Mouse (Mus musculus) myocyte (in vitro differentiated cells): Measurements from ENCODE around the gene Efna4. TPM values are rescaled to one million over a fixed set of nuclear protein-coding genes. Genes with fewer than 3 reads are reported as not detected.

Experiments
- H3K27me3 ChIP-seq: one replicate; pipeline ENCODE4 v1.6.1; 2011; ENCODE audit not compliant: control insufficient read depth, insufficient read depth, insufficient read length
- H3K36me3 ChIP-seq: one replicate; pipeline ENCODE4 v1.6.1; 2011; ENCODE audit not compliant: control insufficient read depth, insufficient read depth
- H3K4me2 ChIP-seq: one replicate; pipeline ENCODE4 v1.6.1; 2011; ENCODE audit warnings: low read depth, control low read depth
- H3K4me3 ChIP-seq: one replicate; pipeline ENCODE4 v1.5.1; 2011; ENCODE audit warnings: mild to moderate bottlenecking, control low read depth, moderate library complexity
- H3K79me2 ChIP-seq: one replicate; pipeline ENCODE4 v1.6.1; 2011; ENCODE audit not compliant: control insufficient read depth, insufficient read depth
- H3ac ChIP-seq: one replicate; pipeline ENCODE4 v1.6.1; 2011; ENCODE audit not compliant: control insufficient read depth, insufficient read length
- CEBPB ChIP-seq: IDR thresholded peaks from 2 replicates; pipeline ENCODE4 v1.6.1; 2011; ENCODE audit warnings: mild to moderate bottlenecking, moderate library complexity; ENCODE audit not compliant: poor library complexity, insufficient read depth, severe bottlenecking
- E2F4 ChIP-seq: IDR thresholded peaks from one replicate; pipeline ENCODE4 v1.6.1; 2011; ENCODE audit warnings: mild to moderate bottlenecking, control low read depth, moderate library complexity; ENCODE audit not compliant: insufficient read depth
- MAX ChIP-seq: IDR thresholded peaks from one replicate; pipeline ENCODE4 v1.6.1; 2011; ENCODE audit warnings: low read depth, mild to moderate bottlenecking, control low read depth
- MYOD1 ChIP-seq, 3 experiments: IDR thresholded peaks; one replicate each; pipeline ENCODE4 v1.6.1; 2011; ENCODE audit warnings: control low read depth in 2 of 3, low read depth in 2 of 3, mild to moderate bottlenecking in 2 of 3, moderate library complexity in 1 of 3; ENCODE audit not compliant: insufficient read length in 2 of 3, control insufficient read depth in 1 of 3
- MYOG ChIP-seq, 3 experiments: IDR thresholded peaks; one replicate each; pipeline ENCODE4 v1.6.1; 2011; ENCODE audit warnings: control low read depth in 2 of 3, low read depth in 2 of 3, mild to moderate bottlenecking in 2 of 3; ENCODE audit not compliant: insufficient read length in 2 of 3, control insufficient read depth in 1 of 3, insufficient read depth in 1 of 3
- POLR2A ChIP-seq: IDR thresholded peaks from one replicate; pipeline ENCODE4 v1.6.1; 2011; ENCODE audit warnings: low read depth, mild to moderate bottlenecking, control low read depth, moderate library complexity; ENCODE audit not compliant: insufficient read length
- POLR2AphosphoS2 ChIP-seq: IDR thresholded peaks from one replicate; pipeline ENCODE4 v1.6.1; 2011; ENCODE audit warnings: low read depth, control low read depth; ENCODE audit not compliant: insufficient read length
- REST ChIP-seq: IDR thresholded peaks from one replicate; pipeline ENCODE4 v1.6.1; 2011; ENCODE audit warnings: mild to moderate bottlenecking, control low read depth, moderate library complexity; ENCODE audit not compliant: insufficient read depth, insufficient read length
- SRF ChIP-seq: IDR thresholded peaks from one replicate; pipeline ENCODE4 v1.6.1; 2011; ENCODE audit warnings: low read depth; ENCODE audit not compliant: control insufficient read depth, insufficient read length
- TCF12 ChIP-seq: IDR thresholded peaks from one replicate; pipeline ENCODE4 v1.6.1; 2011; ENCODE audit warnings: mild to moderate bottlenecking, control low read depth; ENCODE audit not compliant: poor library complexity, insufficient read depth, severe bottlenecking
- TCF3 ChIP-seq: IDR thresholded peaks from one replicate; pipeline ENCODE4 v1.6.1; 2011; ENCODE audit warnings: low read depth, control low read depth; ENCODE audit not compliant: insufficient read length
- USF1 ChIP-seq: IDR thresholded peaks from one replicate; pipeline ENCODE4 v1.6.1; 2011; ENCODE audit warnings: low read depth, mild to moderate bottlenecking, control low read depth, moderate library complexity
- polyA plus RNA-seq: library from polyadenylated mRNA; unstranded; fragments of >200 nt; fragmentation: generic; extraction: Trizol; gene quantifications from one replicate; pipeline ENCODE4 v1.2.1, GENCODE M21; 2012; ENCODE audit warnings: missing spikeins

The Efna4 gene
- polyA plus RNA-seq, 1 experiment: 5.4 TPM

DNA sequence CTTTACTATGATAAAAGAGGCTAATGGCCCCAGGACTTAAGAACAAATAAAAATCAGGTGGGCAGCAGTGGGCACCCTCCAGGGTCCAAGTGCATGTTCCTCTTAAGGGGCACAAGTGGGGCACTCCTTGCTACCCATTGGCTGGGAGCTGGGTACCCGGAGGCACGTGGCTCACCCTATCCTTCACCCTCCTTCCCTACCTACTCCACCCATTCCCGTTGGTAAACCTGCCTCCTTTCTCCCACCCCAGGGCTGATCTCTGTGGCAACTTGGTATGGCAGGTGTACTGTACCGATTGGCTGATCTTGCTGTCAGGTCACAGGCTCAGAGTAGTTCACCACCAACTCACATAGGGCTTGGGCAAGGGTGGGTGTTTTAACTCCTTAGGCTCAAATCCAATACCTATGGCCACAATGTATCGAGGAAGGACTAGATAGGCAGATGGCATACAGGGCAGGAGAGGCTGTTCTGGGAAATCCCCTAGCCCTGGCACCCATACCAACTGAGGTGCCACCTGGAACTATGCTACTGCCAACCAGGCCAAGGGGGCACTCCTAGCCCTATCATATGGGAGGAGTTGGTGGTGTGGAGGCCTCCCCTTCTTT lies 45.9 kb upstream of the Efna4 start:
- H3K36me3 ChIP-seq: peaks cover 19% of the 10 kb centered on the region
- no peaks in the 10 kb centered on the region for H3K27me3 ChIP-seq
- H3K79me2 ChIP-seq: peaks cover 35% of the 10 kb centered on the region
- H3ac ChIP-seq: no peak overlapping the region
- no peak overlapping the region for H3K4me3 ChIP-seq
- no peak overlapping the region for H3K4me2 ChIP-seq
- TF ChIP-seq USF1 (no peak), CEBPB (no peak), TCF12 (no peak), SRF (no peak), MAX (no peak), REST (no peak), E2F4 (no peak), MYOG (IDR thresholded peaks at IDR 0.05; ENCODE audit: control insufficient read depth in 1 of 3, insufficient read depth in 1 of 3, insufficient read length in 2 of 3, low read depth in 2 of 3) (no peak), POLR2AphosphoS2 (no peak), TCF3 (no peak)

DNA sequence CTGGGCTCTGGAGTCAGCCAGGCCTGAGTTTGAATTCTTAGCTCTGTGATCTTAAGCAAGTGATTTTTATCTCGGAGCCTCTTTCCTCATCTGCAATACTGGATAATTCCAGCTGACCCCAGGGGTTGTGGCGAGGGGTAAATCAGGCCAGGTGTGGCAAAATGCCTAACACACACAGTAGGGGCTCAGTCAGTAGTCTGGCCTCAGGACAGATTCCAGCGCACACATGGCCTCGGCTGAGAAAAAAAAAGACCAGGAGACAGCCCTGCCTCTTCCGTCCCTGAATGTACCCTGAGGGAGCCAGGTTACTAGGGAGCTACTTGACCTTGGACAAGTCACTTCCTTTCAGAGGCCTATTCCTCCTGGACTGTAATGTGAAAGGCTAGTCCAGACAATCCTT lies 45.1 kb upstream of the Efna4 start:
- no peak overlapping the region for H3K4me2 ChIP-seq
- no peak for TF ChIP-seq TCF3
- TF ChIP-seq POLR2A: no peak
- no peak for TF ChIP-seq SRF
- no peak for TF ChIP-seq REST
- no peak for TF ChIP-seq MYOD1 (IDR thresholded peaks at IDR 0.05; ENCODE audit: control insufficient read depth in 1 of 3, insufficient read length in 2 of 3, low read depth in 2 of 3)
- no peak for TF ChIP-seq USF1
- no peak for TF ChIP-seq MAX
- TF ChIP-seq E2F4: no peak
- no peak for TF ChIP-seq MYOG (IDR thresholded peaks at IDR 0.05; ENCODE audit: control insufficient read depth in 1 of 3, insufficient read depth in 1 of 3, insufficient read length in 2 of 3, low read depth in 2 of 3)
- no peak for TF ChIP-seq CEBPB
- no peak for TF ChIP-seq POLR2AphosphoS2
- TF ChIP-seq TCF12: no peak

DNA sequence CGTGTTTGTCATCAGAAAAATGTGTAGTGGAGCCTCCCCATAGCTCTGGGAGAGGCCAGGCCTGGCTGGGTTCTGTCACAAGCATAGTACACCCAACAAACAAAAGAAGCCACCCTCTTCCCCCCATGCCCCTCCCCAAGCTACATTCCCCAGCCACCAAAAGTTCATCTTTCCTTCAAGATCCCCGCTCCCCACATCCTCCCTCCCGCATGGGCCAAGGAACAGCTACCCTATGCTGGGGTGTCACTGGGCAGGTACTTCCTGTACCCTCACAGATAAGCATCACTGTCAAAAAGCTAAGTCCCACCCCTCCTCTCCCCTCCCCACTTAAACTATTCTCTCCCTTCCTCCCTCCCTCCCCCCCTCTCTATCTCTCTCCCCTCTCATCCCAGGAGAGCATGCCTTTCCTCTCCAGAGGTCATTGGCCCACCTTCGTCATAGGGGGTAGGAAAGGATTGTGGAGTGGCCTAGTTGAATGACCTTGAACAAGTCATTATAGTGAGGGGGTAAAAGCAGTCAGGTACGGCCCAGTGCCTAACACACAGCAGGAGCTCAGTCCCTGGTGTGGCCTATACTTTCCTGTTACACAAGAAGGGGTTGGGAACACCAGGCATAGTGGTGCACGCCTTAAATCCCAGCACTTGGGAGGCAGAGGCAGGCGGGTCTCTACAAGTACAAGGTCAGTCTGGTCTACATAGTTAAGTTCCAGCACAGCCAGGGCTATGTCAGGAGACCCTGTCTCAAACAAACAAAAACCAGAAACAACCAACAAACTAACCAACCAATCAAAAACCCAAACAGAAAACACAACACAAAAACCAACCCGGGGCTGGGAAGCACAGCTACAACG lies 44.4 kb upstream of the Efna4 start:
- Histone ChIP-seq H3K79me2 (peaks cover 27% of the 10 kb centered on the region), H3K36me3 (peaks cover 19% of the 10 kb centered on the region), H3K27me3 (no peaks in the 10 kb centered on the region), H3K4me3 (no peak overlapping the region), H3K4me2 (no peak overlapping the region), H3ac (no peak overlapping the region)
- TF ChIP-seq USF1 (no peak), SRF (no peak), E2F4 (no peak), MYOD1 (IDR thresholded peaks at IDR 0.05; ENCODE audit: control insufficient read depth in 1 of 3, insufficient read length in 2 of 3, low read depth in 2 of 3) (no peak), TCF3 (no peak), REST (no peak), POLR2A (no peak), MYOG (IDR thresholded peaks at IDR 0.05; ENCODE audit: control insufficient read depth in 1 of 3, insufficient read depth in 1 of 3, insufficient read length in 2 of 3, low read depth in 2 of 3) (no peak), TCF12 (no peak), POLR2AphosphoS2 (no peak), CEBPB (no peak), MAX (no peak)

More for the DNA sequence above, 45.1 kb upstream of the Efna4 start:
- Histone ChIP-seq H3K4me3 (no peak overlapping the region), H3ac (no peak overlapping the region), H3K79me2 (peaks cover 30% of the 10 kb centered on the region), H3K27me3 (no peaks in the 10 kb centered on the region), H3K36me3 (peaks cover 19% of the 10 kb centered on the region)

DNA sequence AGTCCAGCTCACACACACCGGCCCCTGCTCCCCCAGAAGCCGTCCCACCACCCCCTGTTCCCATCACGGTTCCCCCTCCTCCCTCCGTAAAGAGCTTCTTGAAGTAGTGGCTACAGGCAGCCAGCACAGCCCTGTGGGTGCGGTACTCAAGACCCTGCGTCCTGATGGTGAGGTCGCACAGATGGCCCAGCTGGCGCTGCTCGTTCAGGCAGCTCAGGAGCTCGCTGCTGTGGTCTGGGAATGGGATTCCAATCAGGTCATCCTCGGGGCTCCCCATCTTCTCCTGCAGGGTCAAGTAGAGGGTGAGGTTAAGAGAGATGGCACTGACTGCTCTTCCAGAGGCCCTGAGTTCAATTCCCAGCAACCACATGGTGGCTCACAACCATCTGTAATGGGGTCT lies 43.4 kb upstream of the Efna4 start:
- no peaks in the 10 kb centered on the region for H3K27me3 ChIP-seq
- H3K79me2 ChIP-seq: peaks cover 27% of the 10 kb centered on the region
- no peak overlapping the region for H3ac ChIP-seq
- no peak overlapping the region for H3K4me3 ChIP-seq
- no peak overlapping the region for H3K4me2 ChIP-seq
- peaks cover 19% of the 10 kb centered on the region for H3K36me3 ChIP-seq
- TF ChIP-seq CEBPB: no peak
- no peak for TF ChIP-seq REST
- peak in 2 of 3 experiments; percentile 16 to 18 for TF ChIP-seq MYOD1 (IDR thresholded peaks at IDR 0.05; ENCODE audit: control insufficient read depth in 1 of 3, insufficient read length in 2 of 3, low read depth in 2 of 3)
- no peak for TF ChIP-seq E2F4
- no peak for TF ChIP-seq TCF12
- TF ChIP-seq MAX: no peak
- TF ChIP-seq MYOG (IDR thresholded peaks at IDR 0.05; ENCODE audit: control insufficient read depth in 1 of 3, insufficient read depth in 1 of 3, insufficient read length in 2 of 3, low read depth in 2 of 3): no peak
- no peak for TF ChIP-seq POLR2A
